Mouse (Mus musculus) hindbrain, postnatal 0 days (tissue): Measurements from ENCODE around the gene Tmprss15. TPM values are rescaled to one million over a fixed set of nuclear protein-coding genes. Genes with fewer than 3 reads are reported as not detected.
A peak's percentile ranks its signal among the peaks of the same experiment; 100 is the strongest.

ENCODE experiments used
- ATAC-seq: fragments of 200-750 bp; cut with Nextera tagmentation; 2 replicates; pipeline ENCODE4 v1.8.0; 2017; ENCODE audit warnings: mild to moderate bottlenecking, moderate TSS enrichment, moderate library complexity
- DNase-seq: peaks from one replicate; pipeline ENCODE4 v3.0.0-alpha.2; 2015; ENCODE audit warnings: low spot score
- H3K27ac ChIP-seq: fragments of 300-500 bp; sonication (generic); 2 replicates; pipeline ENCODE4 v1.5.1; 2014; ENCODE audit warnings: mild to moderate bottlenecking
- H3K27me3 ChIP-seq: fragments of 300-500 bp; sonication (generic); 2 replicates; pipeline ENCODE4 v1.6.1; 2014; ENCODE audit warnings: low read length, mixed read lengths; ENCODE audit not compliant: insufficient read depth
- H3K36me3 ChIP-seq: fragments of 300-500 bp; sonication (generic); 2 replicates; pipeline ENCODE4 v1.6.1; 2014; ENCODE audit warnings: low read length, mixed read lengths; ENCODE audit not compliant: insufficient read depth
- H3K4me1 ChIP-seq: fragments of 300-500 bp; sonication (generic); 2 replicates; pipeline ENCODE4 v1.6.1; 2014; ENCODE audit warnings: antibody characterized with exemption, low read length, mixed read lengths; ENCODE audit not compliant: insufficient read depth
- H3K4me2 ChIP-seq: fragments of 300-500 bp; sonication (generic); 2 replicates; pipeline ENCODE4 v1.6.1; 2014; ENCODE audit warnings: low read depth, mild to moderate bottlenecking, low read length, moderate library complexity, mixed read lengths
- H3K4me3 ChIP-seq: fragments of 300-500 bp; sonication (generic); 2 replicates; pipeline ENCODE4 v1.5.1; 2014; ENCODE audit warnings: low read length
- H3K9ac ChIP-seq: fragments of 300-500 bp; sonication (generic); replicated peaks from 2 replicates; pipeline ENCODE4 v1.6.1; 2014; ENCODE audit warnings: mild to moderate bottlenecking, low read length, moderate library complexity, mixed read lengths
- H3K9me3 ChIP-seq: fragments of 300-500 bp; sonication (generic); 2 replicates; pipeline ENCODE4 v1.6.1; 2016; ENCODE audit warnings: low read length, mixed read lengths
- CTCF ChIP-seq: IDR thresholded peaks from 2 replicates; pipeline ENCODE4 v1.5.1; 2016; ENCODE audit warnings: antibody characterized with exemption, control low read depth, low read depth
- WGBS: fragments of 180-500 bp; shearing (Covaris S2); extraction: QIAGEN DNeasy Blood & Tissue Kit; methylation state at CpG from one replicate; pipeline ENCODE4 v1.1.7; 2014; 5-methylcytosine and 5-hydroxymethylcytosine counted together
- polyA plus RNA-seq: library from polyadenylated mRNA; unstranded; fragments of >200 nt; fragmentation: Nextera tagmentation; extraction: Ambion mirVana; gene quantifications from 2 replicates; pipeline ENCODE4 v1.2.1, GENCODE M21; 2015
- total RNA-seq: library from RNA; depleted of rRNA; stranded (reverse); fragments of >200 nt; gene quantifications from 2 replicates; pipeline ENCODE4 v1.2.3, GENCODE M21; 2014; rRNA removed

Tmprss15 gene
- total RNA-seq (0.04 and 0.16 TPM in 2 replicates), polyA plus RNA-seq (0.05 TPM in 1 of 2 replicates, not detected in the other)

- no peak for TF ChIP-seq CTCF
- WGBS = 90% methylated on average over 4 of the region's 4 CpGs
- DNase-seq (no peak), ATAC-seq (no peak)
- Histone ChIP-seq H3K4me2 (no peak within 1 kb of the TSS), H3K9ac (no peak within 1 kb of the TSS), H3K27me3 (no peaks in the 10 kb centered on the region), H3K4me3 (no peak within 1 kb of the TSS), H3K4me1 (no peaks in the 10 kb centered on the region), H3K9me3 (no peaks in the 10 kb centered on the region), H3K36me3 (no peaks in the 10 kb centered on the region), H3K27ac (no peak within 1 kb of the TSS)
Observed at GRCm38 (mm10) chr16:79090997-79091396, at the start of gene Tmprss15. TSS of gene Tmprss15 (minus strand) at chr16:79091097.

GRCm38 (mm10) chr16:79114879-79115278 lies 24.0 kb upstream of the Tmprss15 start:
- ATAC-seq (peak; percentile 53; the same call in 1 of the 2 replicates), DNase-seq (peak; percentile 56)
- 56% methylated on average over 1 of the region's 1 CpGs for WGBS
- H3K4me1 ChIP-seq = no peaks in the 10 kb centered on the region
- H3K4me3 ChIP-seq = no peak overlapping the region
- H3K4me2 ChIP-seq = no peak overlapping the region
- H3K27ac ChIP-seq = no peak overlapping the region
- no peaks in the 10 kb centered on the region for H3K27me3 ChIP-seq
- TF ChIP-seq CTCF = peak; percentile 6; the same call in 1 of the 2 replicates
- H3K36me3 ChIP-seq = no peaks in the 10 kb centered on the region
- H3K9ac ChIP-seq = no peak overlapping the region
- H3K9me3 ChIP-seq = no peaks in the 10 kb centered on the region

DNA sequence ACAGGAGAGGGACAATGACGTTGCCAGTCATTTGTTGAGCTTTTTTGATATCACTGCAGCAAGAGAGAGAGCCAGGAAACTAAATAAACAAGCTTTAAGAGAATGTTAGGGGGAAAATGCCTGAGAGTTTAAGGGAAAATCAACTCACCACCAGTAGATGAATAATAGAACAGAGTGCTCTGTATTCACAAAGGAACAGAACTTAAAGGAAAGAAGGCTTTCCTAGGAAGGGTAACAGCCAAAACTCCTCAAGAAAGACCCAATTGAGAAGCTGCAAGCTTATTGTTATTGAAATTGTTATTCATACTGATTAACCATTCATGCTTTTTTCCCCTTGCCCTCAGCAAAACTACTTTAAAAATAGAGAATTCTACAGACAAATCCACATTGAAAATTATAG lies 18.6 kb upstream of the Tmprss15 start:
- DNase-seq (no peak), ATAC-seq (no peak)
- no peaks in the 10 kb centered on the region for H3K9me3 ChIP-seq
- 50% methylated on average over 1 of the region's 1 CpGs for WGBS
- no peaks in the 10 kb centered on the region for H3K4me1 ChIP-seq
- no peaks in the 10 kb centered on the region for H3K27me3 ChIP-seq
- H3K27ac ChIP-seq = no peak overlapping the region
- no peak overlapping the region for H3K4me3 ChIP-seq
- no peak for TF ChIP-seq CTCF
- H3K9ac ChIP-seq = no peak overlapping the region
- no peaks in the 10 kb centered on the region for H3K36me3 ChIP-seq
- H3K4me2 ChIP-seq = no peak overlapping the region

DNA sequence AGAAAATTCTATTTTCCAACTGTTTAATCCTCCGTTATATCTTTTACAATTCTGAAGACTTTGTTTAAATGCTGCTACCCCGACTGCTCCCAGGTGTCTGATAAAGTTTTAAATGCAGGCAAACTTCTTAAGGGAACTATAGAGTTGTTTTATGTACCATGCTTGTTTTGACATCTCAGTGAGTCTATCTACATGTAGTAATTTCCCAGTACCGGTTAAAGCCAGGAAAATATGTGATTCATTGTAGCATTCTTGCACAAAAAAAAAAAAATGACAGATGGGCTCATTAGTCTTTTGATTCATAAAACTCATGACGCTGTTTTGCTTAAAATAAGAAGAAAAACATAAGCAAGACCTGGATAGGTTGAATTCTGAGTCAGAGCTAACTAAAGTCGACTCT lies 18.1 kb upstream of the Tmprss15 start:
- TF ChIP-seq CTCF = no peak
- Histone ChIP-seq H3K9me3 (no peaks in the 10 kb centered on the region), H3K36me3 (no peaks in the 10 kb centered on the region), H3K4me1 (no peaks in the 10 kb centered on the region), H3K4me2 (no peak overlapping the region), H3K4me3 (no peak overlapping the region), H3K9ac (no peak overlapping the region), H3K27me3 (no peaks in the 10 kb centered on the region), H3K27ac (no peak overlapping the region)
- ATAC-seq (no peak), DNase-seq (no peak)
- WGBS = 72% methylated on average over 5 of the region's 5 CpGs

DNA sequence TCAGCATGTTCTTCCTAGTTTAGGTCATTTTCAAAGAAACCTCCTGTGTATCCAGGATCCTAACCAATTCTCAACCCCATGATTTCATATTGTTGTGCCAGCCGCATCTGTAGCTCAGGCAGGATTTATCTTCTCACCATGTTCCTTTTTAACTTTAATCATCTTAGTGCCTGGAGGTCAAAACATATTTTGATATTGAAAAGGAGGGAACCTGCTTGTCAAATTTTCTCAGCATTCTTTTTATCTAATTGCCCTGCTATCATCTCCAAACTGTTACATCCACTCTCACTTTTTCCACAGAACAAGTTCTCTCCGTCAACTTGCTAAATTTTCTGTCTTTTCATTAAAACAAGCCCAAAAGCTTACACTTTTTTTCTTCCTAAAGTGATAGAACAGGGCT lies 9.4 kb upstream of the Tmprss15 start:
- Histone ChIP-seq H3K27ac (no peak overlapping the region), H3K4me3 (no peak overlapping the region), H3K9me3 (no peaks in the 10 kb centered on the region), H3K27me3 (no peaks in the 10 kb centered on the region), H3K36me3 (no peaks in the 10 kb centered on the region), H3K9ac (no peak overlapping the region), H3K4me1 (no peaks in the 10 kb centered on the region), H3K4me2 (no peak overlapping the region)
- ATAC-seq = no peak
- no peak for DNase-seq
- TF ChIP-seq CTCF = no peak
- 85% methylated on average over 2 of the region's 2 CpGs for WGBS

DNA sequence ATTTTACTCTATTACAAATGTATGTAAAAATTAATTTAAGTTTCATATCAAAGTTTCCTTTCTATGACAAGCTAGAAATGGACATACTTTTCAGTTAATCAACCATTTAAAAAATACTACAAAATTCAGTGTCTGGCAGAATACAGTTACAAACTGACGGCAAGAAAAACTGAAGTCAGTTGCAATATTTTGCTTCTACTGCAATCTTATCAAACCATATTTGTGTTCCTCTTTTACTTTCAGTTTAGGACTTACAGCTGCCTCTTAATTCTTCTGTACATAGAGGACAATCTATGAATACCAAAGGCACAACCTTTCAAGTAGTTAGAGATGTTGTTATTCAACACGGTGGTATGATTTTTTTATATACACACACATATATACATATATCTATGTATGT lies 7.4 kb upstream of the Tmprss15 start:
- Histone ChIP-seq H3K9me3 (no peaks in the 10 kb centered on the region), H3K4me3 (no peak overlapping the region), H3K27me3 (no peaks in the 10 kb centered on the region), H3K4me2 (no peak overlapping the region), H3K4me1 (no peaks in the 10 kb centered on the region), H3K27ac (no peak overlapping the region), H3K9ac (no peak overlapping the region), H3K36me3 (no peaks in the 10 kb centered on the region)
- TF ChIP-seq CTCF = no peak
- ATAC-seq (no peak), DNase-seq (no peak)
- WGBS = 92% methylated on average over 2 of the region's 2 CpGs

- Histone ChIP-seq H3K27ac (no peak overlapping the region), H3K9me3 (no peaks in the 10 kb centered on the region), H3K36me3 (no peaks in the 10 kb centered on the region), H3K4me3 (no peak overlapping the region), H3K9ac (no peak overlapping the region), H3K27me3 (no peaks in the 10 kb centered on the region), H3K4me1 (no peaks in the 10 kb centered on the region), H3K4me2 (no peak overlapping the region)
- 88% methylated on average over 6 of the region's 6 CpGs for whole genome bisulfite sequencing
- ATAC-seq (no peak), DNase-seq (no peak)
- TF ChIP-seq CTCF = no peak
Observed at GRCm38 (mm10) chr16:79086550-79086949, 4.3 kb downstream of the Tmprss15 start.
